Mouse (Mus musculus): ENCODE results near the gene Hfm1. TPM values are rescaled to one million over a fixed set of nuclear protein-coding genes. Genes with fewer than 3 reads are reported as not detected.

Hfm1 gene
- polyA plus RNA-seq, 1 experiment from 2014 or later: 2.9 TPM

DNA sequence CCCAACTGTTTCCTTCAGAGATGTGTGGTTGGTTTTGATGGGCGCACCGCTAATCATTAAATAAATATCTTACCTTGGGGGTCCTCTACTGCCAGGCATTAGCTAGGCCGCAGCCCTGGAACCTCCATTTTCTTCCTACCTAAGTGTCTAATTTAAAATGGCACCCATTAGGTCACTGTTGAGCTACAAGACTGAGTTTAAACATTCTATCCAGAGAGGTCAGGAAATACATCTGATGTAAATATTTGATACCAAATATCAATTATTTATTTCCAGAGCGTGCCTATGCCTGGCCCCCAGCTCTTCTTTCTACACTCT lies 207 bp upstream of the Hfm1 start:
- peak overlapping the region; percentile 79 for H3K4me3 ChIP-seq
- no peaks in the 10 kb centered on the region for H3K9me3 ChIP-seq (replicated peaks)
- 35% methylated on average over 4 of the region's 4 CpGs for WGBS
- DNase-seq (ENCODE audit: low spot score): no peak
- H3K27ac ChIP-seq: peak overlapping the region; percentile 95
- no peaks in the 10 kb centered on the region for H3K36me3 ChIP-seq
- no peaks in the 10 kb centered on the region for H3K27me3 ChIP-seq (ENCODE audit: low read depth, poor library complexity, severe bottlenecking)
- peaks cover 7% of the 10 kb centered on the region; the same call in 1 of the 2 replicates for H3K4me1 ChIP-seq

DNA sequence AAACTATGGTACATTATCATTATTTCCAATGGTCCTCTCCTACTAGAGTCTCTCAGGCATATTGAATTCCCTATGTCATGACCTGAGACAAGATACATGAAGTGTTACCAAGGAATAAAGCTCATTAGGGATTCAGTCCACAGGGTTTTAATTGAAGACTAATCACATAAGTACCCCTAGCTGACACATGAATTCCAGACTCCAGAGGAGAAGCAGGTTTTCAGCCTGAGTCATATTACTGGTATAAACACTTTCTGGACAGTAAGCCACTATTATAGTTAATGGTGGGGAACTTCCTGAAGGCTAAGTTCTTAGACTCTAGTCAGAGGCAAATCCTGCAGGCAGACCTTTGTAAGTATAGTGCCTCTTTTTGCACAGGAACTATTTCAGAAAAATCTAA lies 6.8 kb downstream of the Hfm1 start:
- DNase-seq (ENCODE audit: low spot score): no peak
- H3K27ac ChIP-seq: no peak overlapping the region

GRCm38 (mm10) chr5:106896879-106897278 lies 29.2 kb downstream of the Hfm1 start:
- Histone ChIP-seq H3K36me3 (no peaks in the 10 kb centered on the region), H3K27me3 (ENCODE audit: low read depth, poor library complexity, severe bottlenecking) (no peaks in the 10 kb centered on the region), H3K27ac (no peak overlapping the region), H3K4me1 (no peaks in the 10 kb centered on the region), H3K9me3 (replicated peaks) (no peaks in the 10 kb centered on the region), H3K4me3 (no peak overlapping the region)
- WGBS: 67% methylated on average over 2 of the region's 2 CpGs
- no peak for DNase-seq (ENCODE audit: low spot score)

More for the DNA sequence above, 6.8 kb downstream of the Hfm1 start:
- Histone ChIP-seq H3K36me3 (0 out of 2 replicates have a peak, but pooled peaks cover 4% of the 10 kb centered on the region), H3K27me3 (ENCODE audit: low read depth, poor library complexity, severe bottlenecking) (no peaks in the 10 kb centered on the region), H3K9me3 (replicated peaks) (no peaks in the 10 kb centered on the region), H3K4me1 (no peaks in the 10 kb centered on the region), H3K4me3 (no peak overlapping the region)

- Histone ChIP-seq H3K4me3 (no peak overlapping the region), H3K9me3 (replicated peaks) (no peaks in the 10 kb centered on the region), H3K27me3 (ENCODE audit: low read depth, poor library complexity, severe bottlenecking) (no peaks in the 10 kb centered on the region), H3K36me3 (no peaks in the 10 kb centered on the region), H3K4me1 (no peaks in the 10 kb centered on the region), H3K27ac (no peak overlapping the region)
- DNase-seq (ENCODE audit: low spot score): no peak
- 38% methylated on average over 5 of the region's 5 CpGs for WGBS
Measured at GRCm38 (mm10) chr5:106891773-106892172, 34.3 kb downstream of the Hfm1 start.

DNA sequence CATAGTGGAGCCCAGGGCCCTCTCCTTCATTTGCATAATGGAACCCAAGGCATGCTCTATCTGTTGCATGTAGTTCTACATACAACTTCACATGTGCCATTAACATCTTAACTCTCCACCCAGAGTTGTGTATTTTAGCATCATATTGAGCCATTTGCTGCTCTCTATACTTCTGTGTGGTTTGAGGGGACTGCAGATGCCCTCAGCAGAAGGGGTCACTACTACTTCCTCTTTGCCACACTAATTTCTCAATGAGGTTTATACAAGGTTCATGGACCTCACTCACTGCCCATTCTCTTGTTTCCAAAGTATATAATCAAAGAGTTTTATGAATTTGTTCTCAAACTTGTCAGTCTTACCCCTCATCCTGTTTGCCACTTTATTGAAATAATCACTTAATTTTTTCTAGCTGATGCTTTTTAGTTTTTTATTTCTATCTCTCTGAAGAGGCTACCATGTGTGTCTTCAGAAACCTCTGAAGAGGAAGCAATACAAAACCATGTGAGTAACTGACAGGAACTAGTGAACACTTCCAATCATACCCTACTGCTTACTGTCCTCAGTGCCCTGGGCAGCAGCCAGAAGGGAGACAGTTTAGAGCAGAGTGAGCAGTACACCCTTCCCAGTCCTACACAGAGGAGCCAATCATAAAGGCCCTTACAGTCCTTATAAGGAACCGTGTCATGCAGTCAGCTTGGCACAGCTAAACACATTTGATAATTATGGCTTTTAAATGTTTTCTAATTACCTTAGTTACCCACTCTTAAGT lies 38.6 kb downstream of the Hfm1 start:
- Histone ChIP-seq H3K4me3 (no peak overlapping the region), H3K9me3 (replicated peaks) (no peaks in the 10 kb centered on the region), H3K4me1 (no peaks in the 10 kb centered on the region), H3K27me3 (ENCODE audit: low read depth, poor library complexity, severe bottlenecking) (no peaks in the 10 kb centered on the region), H3K27ac (no peak overlapping the region), H3K36me3 (no peaks in the 10 kb centered on the region)
- no peak for DNase-seq (ENCODE audit: low spot score)
- WGBS: 80% methylated on average over 1 of the region's 1 CpGs

- no peaks in the 10 kb centered on the region for H3K4me1 ChIP-seq
- WGBS: 85% methylated on average over 4 of the region's 4 CpGs
Measured at GRCm38 (mm10) chr5:106885517-106885916, 40.6 kb downstream of the Hfm1 start.

GRCm38 (mm10) chr5:106876438-106876837 lies 49.7 kb downstream of the Hfm1 start:
- no peak overlapping the region for H3K4me3 ChIP-seq

More at GRCm38 (mm10) chr5:106885517-106885916, 40.6 kb downstream of the Hfm1 start:
- no peak for DNase-seq (ENCODE audit: low spot score)
- H3K36me3 ChIP-seq: no peaks in the 10 kb centered on the region
- no peak overlapping the region for H3K4me3 ChIP-seq
- no peaks in the 10 kb centered on the region for H3K9me3 ChIP-seq (replicated peaks)
- H3K27me3 ChIP-seq (ENCODE audit: low read depth, poor library complexity, severe bottlenecking): no peaks in the 10 kb centered on the region
- H3K27ac ChIP-seq: no peak overlapping the region

DNA sequence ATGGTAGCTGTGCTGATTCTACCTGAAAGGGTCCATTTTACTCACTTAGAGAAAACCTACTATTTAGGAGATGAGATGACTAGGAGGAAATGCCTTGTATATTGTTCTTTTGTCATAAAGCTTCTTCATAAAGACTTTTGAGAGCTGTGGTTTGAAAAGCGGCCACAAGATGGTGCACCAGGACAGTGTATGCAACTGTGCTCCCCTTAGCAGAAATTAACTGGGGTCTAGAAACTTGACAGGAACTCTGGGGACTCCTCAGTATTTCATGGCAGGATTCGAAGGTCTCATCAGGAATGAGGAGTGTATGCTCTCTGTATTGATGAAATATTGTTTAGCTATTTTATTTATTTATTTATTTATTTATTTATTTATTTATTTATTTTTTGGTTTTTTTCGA lies 65.7 kb downstream of the Hfm1 start:
- no peaks in the 10 kb centered on the region for H3K4me1 ChIP-seq
- WGBS: 44% methylated on average over 3 of the region's 3 CpGs
- no peaks in the 10 kb centered on the region for H3K27me3 ChIP-seq (ENCODE audit: low read depth, poor library complexity, severe bottlenecking)
- H3K9me3 ChIP-seq (replicated peaks): no peaks in the 10 kb centered on the region
- H3K4me3 ChIP-seq: no peak overlapping the region
- peak; percentile 70 for DNase-seq (ENCODE audit: low spot score)
- no peaks in the 10 kb centered on the region for H3K36me3 ChIP-seq
- no peak overlapping the region for H3K27ac ChIP-seq

More at GRCm38 (mm10) chr5:106876438-106876837, 49.7 kb downstream of the Hfm1 start:
- H3K27ac ChIP-seq: no peak overlapping the region
- WGBS: 92% methylated on average over 1 of the region's 1 CpGs
- no peak for DNase-seq (ENCODE audit: low spot score)
- no peaks in the 10 kb centered on the region for H3K36me3 ChIP-seq
- H3K4me1 ChIP-seq: no peaks in the 10 kb centered on the region
- H3K27me3 ChIP-seq (ENCODE audit: low read depth, poor library complexity, severe bottlenecking): no peaks in the 10 kb centered on the region
- H3K9me3 ChIP-seq (replicated peaks): no peaks in the 10 kb centered on the region

- no peaks in the 10 kb centered on the region for H3K4me1 ChIP-seq
Measured at GRCm38 (mm10) chr5:106853284-106853683, 72.8 kb downstream of the Hfm1 start.

GRCm38 (mm10) chr5:106847045-106847444 lies 79.1 kb downstream of the Hfm1 start:
- Histone ChIP-seq H3K4me3 (no peak overlapping the region), H3K4me1 (no peaks in the 10 kb centered on the region), H3K27ac (no peak overlapping the region), H3K36me3 (no peaks in the 10 kb centered on the region), H3K27me3 (ENCODE audit: low read depth, poor library complexity, severe bottlenecking) (no peaks in the 10 kb centered on the region), H3K9me3 (replicated peaks) (no peaks in the 10 kb centered on the region)
- DNase-seq (ENCODE audit: low spot score): no peak

More at GRCm38 (mm10) chr5:106853284-106853683, 72.8 kb downstream of the Hfm1 start:
- H3K9me3 ChIP-seq (replicated peaks): no peaks in the 10 kb centered on the region
- H3K27ac ChIP-seq: no peak overlapping the region
- WGBS: 94% methylated on average over 3 of the region's 3 CpGs
- no peak overlapping the region for H3K4me3 ChIP-seq
- DNase-seq (ENCODE audit: low spot score): no peak
- H3K36me3 ChIP-seq: no peaks in the 10 kb centered on the region
- H3K27me3 ChIP-seq (ENCODE audit: low read depth, poor library complexity, severe bottlenecking): no peaks in the 10 kb centered on the region

- no peak for DNase-seq (ENCODE audit: low spot score)
- H3K27ac ChIP-seq: no peak overlapping the region
- 83% methylated on average over 2 of the region's 2 CpGs for WGBS
Measured at GRCm38 (mm10) chr5:106843906-106844305, 82.2 kb downstream of the Hfm1 start.

GRCm38 (mm10) chr5:106833025-106833424 lies 93.1 kb downstream of the Hfm1 start:
- H3K4me1 ChIP-seq: peaks cover 20% of the 10 kb centered on the region
- H3K9me3 ChIP-seq (replicated peaks): no peaks in the 10 kb centered on the region
- H3K36me3 ChIP-seq: no peaks in the 10 kb centered on the region
- H3K4me3 ChIP-seq: no peak overlapping the region
- H3K27me3 ChIP-seq (ENCODE audit: low read depth, poor library complexity, severe bottlenecking): no peaks in the 10 kb centered on the region
- 21% methylated on average over 7 of the region's 7 CpGs for WGBS
- no peak for DNase-seq (ENCODE audit: low spot score)
- no peak overlapping the region for H3K27ac ChIP-seq

More at GRCm38 (mm10) chr5:106843906-106844305, 82.2 kb downstream of the Hfm1 start:
- no peak overlapping the region for H3K4me3 ChIP-seq
- no peaks in the 10 kb centered on the region for H3K4me1 ChIP-seq
- no peaks in the 10 kb centered on the region for H3K9me3 ChIP-seq (replicated peaks)
- no peaks in the 10 kb centered on the region for H3K36me3 ChIP-seq
- H3K27me3 ChIP-seq (ENCODE audit: low read depth, poor library complexity, severe bottlenecking): no peaks in the 10 kb centered on the region

- no peak for DNase-seq (ENCODE audit: low spot score)
- H3K4me3 ChIP-seq: no peak overlapping the region
- 68% methylated on average over 6 of the region's 6 CpGs for WGBS
- H3K4me1 ChIP-seq: peaks cover 20% of the 10 kb centered on the region
- H3K27me3 ChIP-seq (ENCODE audit: low read depth, poor library complexity, severe bottlenecking): no peaks in the 10 kb centered on the region
- no peak overlapping the region for H3K27ac ChIP-seq
- H3K9me3 ChIP-seq (replicated peaks): no peaks in the 10 kb centered on the region
- H3K36me3 ChIP-seq: no peaks in the 10 kb centered on the region
Measured at GRCm38 (mm10) chr5:106831401-106831800, 94.7 kb downstream of the Hfm1 start.

GRCm38 (mm10) chr5:106830775-106831174 lies 95.3 kb downstream of the Hfm1 start:
- H3K4me3 ChIP-seq: no peak overlapping the region
- H3K9me3 ChIP-seq (replicated peaks): no peaks in the 10 kb centered on the region
- WGBS: 76% methylated on average over 4 of the region's 4 CpGs
- H3K27me3 ChIP-seq (ENCODE audit: low read depth, poor library complexity, severe bottlenecking): peaks cover 5% of the 10 kb centered on the region; the same call in 1 of the 2 replicates
- H3K36me3 ChIP-seq: no peaks in the 10 kb centered on the region
- no peak for DNase-seq (ENCODE audit: low spot score)
- no peak overlapping the region for H3K27ac ChIP-seq
- peaks cover 20% of the 10 kb centered on the region for H3K4me1 ChIP-seq
